ENCODE assay signal across 11 mouse cellular contexts in the genomic region with DNA sequence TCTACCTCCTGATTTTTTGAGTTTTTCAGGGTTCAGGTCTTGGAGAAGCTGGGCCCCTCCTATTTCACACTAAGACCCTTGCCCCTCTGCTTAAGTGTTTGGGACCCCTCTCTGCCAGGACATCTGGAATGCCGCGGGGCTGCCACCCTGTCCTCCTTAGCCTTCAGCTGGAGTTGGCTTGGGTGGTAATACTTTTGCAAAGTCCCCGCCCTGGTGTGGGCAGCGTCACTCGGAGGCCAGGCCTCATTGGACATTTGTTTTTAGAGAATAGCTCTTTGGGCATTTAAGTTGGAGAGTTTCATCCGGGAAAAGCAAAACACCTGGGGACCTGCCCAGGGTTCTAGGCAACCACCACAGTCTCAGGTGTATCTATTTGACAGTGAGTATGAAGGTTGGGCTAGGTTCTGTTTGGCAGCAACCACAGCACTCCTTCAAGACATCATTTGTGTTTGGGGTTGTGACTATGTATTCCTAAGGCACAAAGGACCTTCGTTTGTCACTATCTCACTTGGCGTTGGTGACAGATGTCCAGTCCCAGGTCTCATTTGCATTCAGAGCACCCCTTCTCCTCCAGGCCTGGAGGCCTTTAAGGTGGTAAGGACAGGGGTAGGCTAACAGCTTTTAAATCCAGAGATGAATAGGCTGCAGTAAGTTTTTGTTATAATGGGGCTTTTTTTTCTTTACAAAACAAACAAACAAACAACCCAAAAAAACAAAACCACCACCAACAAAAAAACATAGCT. TPM values are rescaled to one million over a fixed set of nuclear protein-coding genes. Genes with fewer than 3 reads are reported as not detected.
DNase-seq lines count a peak whose midpoint lies in the region; ATAC-seq and TF ChIP-seq lines count a peak whose summit lies in the region.
"Had no signal": no experiment of that assay in that cellular context is flagged by ENCODE, and none has a peak within 500 bp of the region (broad histone marks: within the 10 kb centered on the region; RNA-seq: fewer than 3 reads in every experiment).

No protein-coding gene starts in this region.

- DNase-seq in heart, postnatal 14 days, result no peak
- peak; percentile 70 for DNase-seq in NIH3T3 (ENCODE audit: low read depth)
- DNase-seq in limb, embryonic 14.5 days (ENCODE audit: low spot score), result no peak
- DNase-seq in layer of hippocampus, postnatal 14 days (ENCODE audit: low spot score in 2 of 2), result no peak
- no peak for DNase-seq in cerebellum, postnatal 25 days
- DNase-seq: cerebellum, postnatal 36 days had no signal

- 0 out of 2 replicates have a peak overlapping the region, but pooled peaks have one; percentile 6 for H3K4me3 ChIP-seq in heart, embryonic 12.5 days
- peak overlapping the region; percentile 74 for H3K4me3 ChIP-seq in forebrain, embryonic 15.5 days
- H3K4me3 ChIP-seq in limb, embryonic 14.5 days (replicated peaks; ENCODE audit: low read length), result peak overlapping the region; percentile 70
- H3K4me3 ChIP-seq: liver, embryonic 15.5 days had no signal

- no peaks in the 10 kb centered on the region for H3K9me3 ChIP-seq in heart, embryonic 12.5 days (replicated peaks)
- H3K9me3 ChIP-seq in forebrain, embryonic 15.5 days, result no peaks in the 10 kb centered on the region
- no peaks in the 10 kb centered on the region for H3K9me3 ChIP-seq in limb, embryonic 14.5 days (ENCODE audit: control insufficient read depth, low read length)
- H3K9me3 ChIP-seq: liver, embryonic 15.5 days had no signal

- no peak for TF ChIP-seq POLR2A in limb, embryonic 14.5 days (IDR thresholded peaks at IDR 0.05; ENCODE audit: borderline replicate concordance, extremely low read depth, insufficient read depth, insufficient read length)

- no peak for ATAC-seq in heart, embryonic 12.5 days (ENCODE audit: insufficient number of reproducible peaks, low FRiP score)
- no peak for ATAC-seq in forebrain, embryonic 15.5 days (replicated peaks)
- no peak for ATAC-seq in limb, embryonic 14.5 days (ENCODE audit: low FRiP score, low read depth)
- no peak for ATAC-seq in megakaryocyte, adult 5-6 weeks (ENCODE audit: poor library complexity, severe bottlenecking)

- H3K27ac ChIP-seq in heart, embryonic 12.5 days (ENCODE audit: poor library complexity, severe bottlenecking), result no peak overlapping the region
- H3K27ac ChIP-seq in forebrain, embryonic 15.5 days (replicated peaks), result peak overlapping the region; percentile 97
- H3K27ac ChIP-seq in limb, embryonic 14.5 days (replicated peaks; ENCODE audit: low read depth, low read length), result no peak overlapping the region
- H3K27ac ChIP-seq: liver, embryonic 15.5 days had no signal

- intact Hi-C loops in heart, postnatal 14 days (cut with DNase I), result no loop called here

- H3K27me3 ChIP-seq in heart, embryonic 12.5 days (replicated peaks), result peaks cover 29% of the 10 kb centered on the region
- H3K27me3 ChIP-seq in forebrain, embryonic 15.5 days, result no peaks in the 10 kb centered on the region
- H3K27me3 ChIP-seq in limb, embryonic 14.5 days (ENCODE audit: control insufficient read depth, insufficient read depth, low read length), result peaks cover 28% of the 10 kb centered on the region

- peaks cover 67% of the 10 kb centered on the region for H3K4me1 ChIP-seq in heart, embryonic 12.5 days (replicated peaks)
- peaks cover 48% of the 10 kb centered on the region for H3K4me1 ChIP-seq in forebrain, embryonic 15.5 days
- H3K4me1 ChIP-seq in limb, embryonic 14.5 days (ENCODE audit: control insufficient read depth, insufficient read depth, low read length), result peaks cover 70% of the 10 kb centered on the region

- peaks cover 27% of the 10 kb centered on the region for H3K36me3 ChIP-seq in heart, embryonic 12.5 days
- peaks cover 7% of the 10 kb centered on the region; the same call in 1 of the 2 replicates for H3K36me3 ChIP-seq in forebrain, embryonic 15.5 days
- H3K36me3 ChIP-seq in limb, embryonic 14.5 days (ENCODE audit: control insufficient read depth, insufficient read depth, low read length), result peaks cover 44% of the 10 kb centered on the region
- H3K36me3 ChIP-seq: liver, embryonic 15.5 days had no signal

- 60% methylated on average over 8 of the region's 8 CpGs for WGBS in heart, embryonic 12.5 days
- WGBS in forebrain, embryonic 15.5 days, result 16% methylated on average over 8 of the region's 8 CpGs
- 76% methylated on average over 8 of the region's 8 CpGs for WGBS in limb, embryonic 14.5 days

- H3K9ac ChIP-seq in heart, embryonic 12.5 days, result 0 out of 2 replicates have a peak overlapping the region, but pooled peaks have one; percentile 24
- peak overlapping the region; percentile 94 for H3K9ac ChIP-seq in forebrain, embryonic 15.5 days (replicated peaks)
- H3K9ac ChIP-seq in limb, embryonic 14.5 days (ENCODE audit: low read depth, low read length, severe bottlenecking), result no peak overlapping the region
- H3K9ac ChIP-seq: liver, embryonic 15.5 days had no signal

- H3K4me2 ChIP-seq in heart, embryonic 12.5 days, result peak overlapping the region; percentile 85
- H3K4me2 ChIP-seq in forebrain, embryonic 15.5 days (replicated peaks), result peak overlapping the region; percentile 83
- peak overlapping the region; percentile 75 for H3K4me2 ChIP-seq in limb, embryonic 14.5 days (replicated peaks; ENCODE audit: low read depth, low read length, severe bottlenecking)
- H3K4me2 ChIP-seq: liver, embryonic 15.5 days had no signal

RNA-seq across cellular contexts. Expression of gene Mn1, which starts 5.1 kb away (rescaled TPM):
- 8.0 and 8.2 TPM in 2 replicates for polyA plus RNA-seq in heart, embryonic 12.5 days (2016; fragmentation: Nextera tagmentation; extraction: Ambion mirVana)
- 10 to 100 TPM; 17.3 to 18.3 TPM for total RNA-seq in heart, postnatal 14 days (2021)
- polyA plus RNA-seq in forebrain, embryonic 15.5 days (2015; fragmentation: Nextera tagmentation; extraction: Ambion mirVana), result 102 and 109 TPM in 2 replicates
- 11.4 and 16.0 TPM in 2 replicates for polyA plus RNA-seq in limb, embryonic 14.5 days (2012; rRNA removed)
- polyA plus RNA-seq in limb, embryonic 14.5 days (2014; fragmentation: Nextera tagmentation; extraction: Ambion mirVana), result 18.2 and 21.0 TPM in 2 replicates
- 0.27 TPM in 1 of 2 replicates, not detected in the other for total RNA-seq in megakaryocyte, adult 5-6 weeks (2015)
- total RNA-seq in megakaryocyte, adult 5-6 weeks (2017), result 0.12 and 0.15 TPM in 2 replicates
- 10 to 100 TPM; 30.9 to 31.3 TPM for total RNA-seq in layer of hippocampus, postnatal 14 days (2021)
- polyA plus RNA-seq: C2C12 had no signal

Comparison
In these comparisons a context has a peak if more than half of its experiments do, and no peak if none do; other contexts are left out.
1. H3K4me3 ChIP-seq: peak in every context shown above with its lines; median percentile 74 in forebrain, embryonic 15.5 days; 70 in limb, embryonic 14.5 days; 6 in heart, embryonic 12.5 days.
2. RNA of gene Mn1, which starts 5.1 kb away (total RNA-seq): 30.9 to 31.3 TPM in layer of hippocampus, postnatal 14 days and 17.3 to 18.3 TPM in heart, postnatal 14 days; 0.12 to 0.27 TPM in megakaryocyte, adult 5-6 weeks; every median in the first group is over 10 times any median in the second.
3. Peak in every context shown above with its lines, with median percentiles within 50 percentile points of each other: H3K4me2 ChIP-seq.